Mouse (Mus musculus) hindbrain, embryonic 12.5 days (tissue): Measurements from ENCODE around the gene Tox4. TPM values are rescaled to one million over a fixed set of nuclear protein-coding genes. Genes with fewer than 3 reads are reported as not detected.

Experiments
- ATAC-seq: fragments of 200-750 bp; cut with Nextera tagmentation; 2 replicates; pipeline ENCODE4 v1.8.0; 2017; ENCODE audit warnings: moderate TSS enrichment; ENCODE audit not compliant: low FRiP score
- H3K27ac ChIP-seq: fragments of 300-500 bp; sonication (generic); 2 replicates; pipeline ENCODE4 v1.5.1; 2016; ENCODE audit warnings: mild to moderate bottlenecking
- H3K27me3 ChIP-seq: fragments of 300-500 bp; sonication (generic); 2 replicates; pipeline ENCODE4 v1.6.1; 2016; ENCODE audit warnings: mild to moderate bottlenecking
- H3K36me3 ChIP-seq: fragments of 300-500 bp; sonication (generic); 2 replicates; pipeline ENCODE4 v1.6.1; 2016; ENCODE audit warnings: mild to moderate bottlenecking
- H3K4me1 ChIP-seq: fragments of 300-500 bp; sonication (generic); 2 replicates; pipeline ENCODE4 v1.6.1; 2016
- H3K4me2 ChIP-seq: fragments of 300-500 bp; sonication (generic); replicated peaks from 2 replicates; pipeline ENCODE4 v1.6.1; 2016; ENCODE audit warnings: mild to moderate bottlenecking
- H3K4me3 ChIP-seq: fragments of 300-500 bp; sonication (generic); 2 replicates; pipeline ENCODE4 v1.5.1; 2016; ENCODE audit warnings: mild to moderate bottlenecking
- H3K9ac ChIP-seq: fragments of 300-500 bp; sonication (generic); 2 replicates; pipeline ENCODE4 v1.6.1; 2016; ENCODE audit warnings: mild to moderate bottlenecking, moderate library complexity
- H3K9me3 ChIP-seq: fragments of 300-500 bp; sonication (generic); replicated peaks from 2 replicates; pipeline ENCODE4 v1.6.1; 2016; ENCODE audit warnings: mild to moderate bottlenecking
- WGBS: fragments of 180-500 bp; shearing (Covaris S2); methylation state at CpG from one replicate; pipeline ENCODE4 v1.1.7; 2016; 5-methylcytosine and 5-hydroxymethylcytosine counted together
- polyA plus RNA-seq: library from polyadenylated mRNA; unstranded; fragments of >200 nt; fragmentation: Nextera tagmentation; extraction: Ambion mirVana; gene quantifications from 2 replicates; pipeline ENCODE4 v1.2.1, GENCODE M21; 2016

Gene Tox4
- 51.1 and 57.3 TPM in 2 replicates for polyA plus RNA-seq

DNA sequence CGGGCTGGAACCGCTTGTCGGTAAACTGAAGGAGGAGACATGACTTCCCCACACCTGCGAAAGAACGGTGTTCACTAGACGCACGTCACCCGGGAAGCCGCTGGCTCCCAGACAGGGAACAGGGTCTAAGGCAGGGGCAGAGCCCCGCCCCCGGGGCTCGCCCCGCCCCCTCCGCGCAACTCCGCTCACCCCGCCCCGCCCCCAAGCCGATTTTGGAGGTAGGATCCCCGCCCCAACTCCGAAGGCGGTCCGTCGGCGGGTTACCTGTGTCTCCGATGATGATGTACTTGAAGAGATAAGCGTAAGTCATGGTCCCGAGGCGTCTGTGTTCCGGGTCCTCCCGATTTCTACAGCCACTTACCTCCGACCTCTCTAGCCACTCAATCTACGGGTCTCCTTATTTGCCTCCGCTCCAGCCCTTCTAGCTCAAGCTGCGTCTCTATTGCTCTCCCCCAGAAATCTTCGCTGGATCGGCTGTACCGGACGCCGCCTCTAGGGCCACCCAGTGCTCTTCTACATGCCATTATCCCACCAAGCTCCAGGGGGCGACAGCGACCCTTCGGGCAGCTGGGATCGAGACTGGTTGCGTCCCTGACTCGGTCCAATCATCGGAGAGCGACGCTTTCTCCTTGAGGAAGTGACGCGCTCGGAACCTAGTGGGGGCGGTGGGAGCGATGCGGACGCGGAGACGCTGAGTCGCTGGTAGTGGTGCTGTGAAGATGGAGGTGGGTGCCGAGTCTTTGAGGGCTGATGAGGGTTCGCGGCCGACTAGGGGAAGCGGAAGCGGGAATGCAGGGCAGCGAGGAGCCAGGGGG lies at the start of gene Tox4, which contains the start of gene Rab2b:
Gene Tox4, plus strand, starts transcription at position 215 of the 815 bp plus-strand sequence.
Gene Rab2b, minus strand, starts transcription at position 614 of the 815 bp plus-strand sequence.
- Histone ChIP-seq H3K27me3 (no peaks in the 10 kb centered on the region), H3K4me2 (peak within 1 kb of the TSS; percentile 71), H3K4me1 (peaks cover 8% of the 10 kb centered on the region), H3K27ac (peak within 1 kb of the TSS; percentile 85), H3K4me3 (peak within 1 kb of the TSS; percentile 90), H3K36me3 (peaks cover 11% of the 10 kb centered on the region; the same call in 1 of the 2 replicates), H3K9ac (peak within 1 kb of the TSS; percentile 88), H3K9me3 (no peaks in the 10 kb centered on the region)
- WGBS = under 1% methylated on average over 64 of the region's 66 CpGs
- ATAC-seq = peak; percentile 99

GRCm38 (mm10) chr14:52232249-52232648 lies 46.7 kb upstream of the Tox4 start:
- H3K9me3 ChIP-seq = no peaks in the 10 kb centered on the region
- no peak overlapping the region for H3K4me2 ChIP-seq
- no peaks in the 10 kb centered on the region for H3K27me3 ChIP-seq
- peaks cover 91% of the 10 kb centered on the region for H3K36me3 ChIP-seq
- H3K4me3 ChIP-seq = no peak overlapping the region
- 85% methylated on average over 6 of the region's 6 CpGs for WGBS
- no peak for ATAC-seq
- H3K27ac ChIP-seq = no peak overlapping the region
- no peak overlapping the region for H3K9ac ChIP-seq
- no peaks in the 10 kb centered on the region for H3K4me1 ChIP-seq

DNA sequence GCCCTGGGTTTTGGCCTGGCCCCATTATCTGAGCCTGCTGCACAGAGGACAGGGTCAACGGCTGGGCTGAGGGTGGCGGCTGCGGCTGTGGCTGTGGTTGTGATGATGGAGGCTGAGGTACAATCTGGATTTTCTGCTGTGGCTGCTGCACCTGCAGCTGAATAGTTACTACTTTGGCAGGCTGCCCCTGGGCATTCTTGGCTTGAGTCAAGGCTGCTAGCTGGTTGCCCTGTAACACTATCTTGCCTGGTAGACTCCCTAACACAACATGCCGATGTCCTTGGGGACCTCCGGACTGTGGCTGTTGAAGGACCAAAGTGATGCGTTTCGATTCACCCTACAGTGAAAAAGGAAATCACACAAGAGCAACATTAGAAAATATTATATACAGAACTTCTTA lies 43.8 kb upstream of the Tox4 start:
- Histone ChIP-seq H3K9me3 (no peaks in the 10 kb centered on the region), H3K36me3 (peaks cover 69% of the 10 kb centered on the region), H3K9ac (no peak overlapping the region), H3K4me1 (no peaks in the 10 kb centered on the region), H3K4me3 (no peak overlapping the region), H3K4me2 (no peak overlapping the region), H3K27ac (no peak overlapping the region), H3K27me3 (no peaks in the 10 kb centered on the region)
- 95% methylated on average over 7 of the region's 7 CpGs for WGBS
- ATAC-seq = no peak

- H3K4me1 ChIP-seq = no peaks in the 10 kb centered on the region
- peaks cover 61% of the 10 kb centered on the region for H3K36me3 ChIP-seq
- ATAC-seq = no peak
- no peak overlapping the region for H3K4me3 ChIP-seq
- WGBS = 94% methylated on average over 1 of the region's 1 CpGs
- no peak overlapping the region for H3K27ac ChIP-seq
- no peaks in the 10 kb centered on the region for H3K27me3 ChIP-seq
- no peak overlapping the region for H3K9ac ChIP-seq
- H3K4me2 ChIP-seq = no peak overlapping the region
- H3K9me3 ChIP-seq = no peaks in the 10 kb centered on the region
Measured at GRCm38 (mm10) chr14:52236216-52236615, 42.7 kb upstream of the Tox4 start.

DNA sequence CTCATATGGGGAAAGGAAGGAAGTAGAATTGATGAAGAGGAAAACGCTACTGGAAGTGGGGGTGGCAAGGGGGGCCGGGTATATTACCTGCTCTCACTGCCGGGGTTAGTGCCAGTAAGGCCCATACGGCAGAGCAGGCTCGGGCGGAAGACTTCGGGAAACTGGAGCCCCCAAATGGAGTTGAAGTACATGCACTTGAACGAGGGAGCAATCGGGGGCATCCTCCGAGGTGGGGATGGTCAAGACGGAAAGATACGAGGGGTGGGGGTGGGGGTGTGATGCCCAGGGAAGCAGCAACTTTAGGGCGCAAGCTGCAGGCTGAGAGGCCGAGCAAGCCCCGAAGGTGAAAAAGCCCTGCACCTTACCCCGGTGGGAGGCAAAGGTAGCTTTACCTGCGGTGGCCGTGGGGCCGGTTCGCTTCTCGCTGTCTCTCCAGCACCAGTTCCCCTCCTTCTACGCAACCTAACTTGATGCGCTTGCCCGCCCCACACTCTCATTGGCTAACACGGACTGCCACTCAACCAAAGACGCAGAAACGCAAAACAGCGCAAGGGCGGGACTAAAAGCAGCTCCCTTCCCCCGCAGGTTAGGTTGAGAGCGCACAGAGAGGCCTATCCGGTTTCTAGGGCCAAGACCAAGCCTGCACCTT lies 34.8 kb upstream of the Tox4 start:
- peak overlapping the region; percentile 79 for H3K9ac ChIP-seq
- H3K36me3 ChIP-seq = 0 out of 2 replicates have a peak, but pooled peaks cover 3% of the 10 kb centered on the region
- H3K9me3 ChIP-seq = no peaks in the 10 kb centered on the region
- H3K4me1 ChIP-seq = peaks cover 14% of the 10 kb centered on the region
- H3K4me3 ChIP-seq = peak overlapping the region; percentile 69
- H3K27me3 ChIP-seq = no peaks in the 10 kb centered on the region
- peak overlapping the region; percentile 62 for H3K27ac ChIP-seq
- H3K4me2 ChIP-seq = peak overlapping the region; percentile 87
- ATAC-seq = peak; percentile 100
- 0% methylated on average over 32 of the region's 32 CpGs for WGBS

GRCm38 (mm10) chr14:52244690-52245042 lies 34.3 kb upstream of the Tox4 start:
- peaks cover 14% of the 10 kb centered on the region for H3K4me1 ChIP-seq
- peak overlapping the region; percentile 62 for H3K27ac ChIP-seq
- no peaks in the 10 kb centered on the region for H3K9me3 ChIP-seq
- H3K4me2 ChIP-seq = peak overlapping the region; percentile 87
- ATAC-seq = peak; percentile 83
- H3K36me3 ChIP-seq = 0 out of 2 replicates have a peak, but pooled peaks cover 3% of the 10 kb centered on the region
- peak overlapping the region; percentile 69 for H3K4me3 ChIP-seq
- WGBS = 10% methylated on average over 7 of the region's 7 CpGs
- H3K9ac ChIP-seq = peak overlapping the region; percentile 79
- H3K27me3 ChIP-seq = no peaks in the 10 kb centered on the region

DNA sequence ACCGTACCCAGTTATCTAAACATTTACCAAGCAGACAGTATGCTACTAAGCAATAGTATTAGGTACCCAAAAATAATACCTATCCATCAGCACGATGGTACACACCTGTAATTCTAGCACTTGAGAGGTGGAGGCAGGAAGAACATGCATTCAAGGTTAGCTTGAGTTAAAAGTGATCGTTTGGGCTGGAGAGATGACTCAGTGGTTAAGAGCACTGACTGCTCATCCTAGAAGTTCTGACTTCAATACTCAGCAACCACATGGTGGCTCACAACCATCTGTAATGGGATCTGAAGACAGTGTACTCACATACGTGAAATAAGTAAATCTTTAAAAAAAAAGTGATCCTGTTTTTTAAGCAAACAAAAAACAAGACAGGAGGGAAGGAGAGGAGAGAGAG lies 32.8 kb upstream of the Tox4 start:
- Histone ChIP-seq H3K36me3 (no peaks in the 10 kb centered on the region), H3K9me3 (no peaks in the 10 kb centered on the region), H3K4me3 (no peak overlapping the region), H3K9ac (no peak overlapping the region), H3K27ac (no peak overlapping the region), H3K27me3 (no peaks in the 10 kb centered on the region), H3K4me1 (peaks cover 14% of the 10 kb centered on the region), H3K4me2 (no peak overlapping the region)
- no peak for ATAC-seq
- WGBS = 86% methylated on average over 4 of the region's 4 CpGs

- ATAC-seq = no peak
- WGBS = 9% methylated on average over 18 of the region's 18 CpGs
- Histone ChIP-seq H3K9ac (peak overlapping the region; percentile 77), H3K27ac (peak overlapping the region; percentile 93), H3K27me3 (no peaks in the 10 kb centered on the region), H3K4me3 (peak overlapping the region; percentile 72), H3K9me3 (no peaks in the 10 kb centered on the region), H3K4me2 (peak overlapping the region; percentile 78), H3K4me1 (peaks cover 13% of the 10 kb centered on the region), H3K36me3 (0 out of 2 replicates have a peak, but pooled peaks cover 5% of the 10 kb centered on the region)
Measured at GRCm38 (mm10) chr14:52256311-52257175, 22.4 kb upstream of the Tox4 start.

DNA sequence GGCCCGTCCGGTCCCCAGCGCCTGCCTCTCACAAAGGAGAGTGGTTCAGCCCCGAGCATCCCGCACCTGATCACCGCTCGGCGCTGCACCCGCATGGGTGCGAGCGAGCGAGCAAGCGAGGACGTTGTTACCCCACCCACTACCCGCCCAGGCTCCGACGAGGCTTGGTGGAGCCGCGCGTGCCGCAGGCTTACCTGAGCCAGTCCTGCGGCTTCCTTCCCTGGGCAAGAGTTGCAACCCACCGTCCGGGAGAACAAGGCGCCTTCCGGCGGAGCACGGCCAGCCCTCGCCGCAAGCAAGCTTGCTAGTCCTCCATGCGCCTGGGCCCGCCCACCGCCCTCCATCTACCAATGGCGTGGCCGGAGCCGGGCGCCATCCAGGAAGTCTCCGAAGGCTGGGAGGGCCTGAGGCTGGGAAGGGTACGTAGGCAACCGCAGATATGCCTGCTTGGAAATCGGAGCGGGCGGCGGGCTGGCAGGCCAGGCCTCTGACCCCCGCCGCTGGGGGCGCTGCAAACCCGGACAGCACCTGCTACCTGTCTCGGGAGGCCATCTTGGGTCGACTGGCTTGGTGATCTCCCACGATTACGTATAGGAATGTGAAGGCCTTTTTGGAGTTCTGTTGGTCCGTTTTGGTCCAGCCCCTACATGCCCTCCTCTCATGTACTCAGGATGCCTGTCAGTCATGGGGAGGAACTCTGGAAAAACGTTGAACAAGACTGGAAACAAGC lies 21.3 kb upstream of the Tox4 start, which contains the start of gene Chd8:
Gene Chd8, minus strand, starts transcription at position 297 of the 730 bp plus-strand sequence.
- H3K4me2 ChIP-seq = peak within 1 kb of the TSS; percentile 78
- peaks cover 10% of the 10 kb centered on the region for H3K36me3 ChIP-seq
- peak; percentile 100 for ATAC-seq

DNA sequence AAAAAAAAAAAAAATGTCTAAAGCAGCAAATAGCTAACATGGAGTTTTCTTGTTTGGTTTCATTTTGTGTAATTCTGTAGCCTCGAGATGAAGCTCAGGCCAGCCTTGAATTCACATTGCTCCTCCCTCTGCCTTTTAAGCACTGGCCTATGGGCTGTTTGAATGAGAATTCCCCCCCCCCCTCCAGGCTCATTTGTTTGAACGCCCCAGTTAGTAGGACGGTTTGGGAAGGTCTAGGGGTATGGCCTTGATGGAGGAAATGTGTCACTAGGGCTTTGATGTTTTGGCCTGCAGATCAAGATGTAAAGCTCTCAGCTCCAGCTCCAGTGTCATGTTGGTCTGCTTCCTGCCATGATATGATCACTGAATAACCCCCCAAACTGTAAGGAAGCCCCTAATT lies 6.2 kb upstream of the Tox4 start:
- H3K4me3 ChIP-seq = no peak overlapping the region
- no peak for ATAC-seq
- no peak overlapping the region for H3K4me2 ChIP-seq
- H3K4me1 ChIP-seq = no peaks in the 10 kb centered on the region
- H3K27me3 ChIP-seq = no peaks in the 10 kb centered on the region
- H3K9me3 ChIP-seq = no peaks in the 10 kb centered on the region
- H3K27ac ChIP-seq = no peak overlapping the region
- no peak overlapping the region for H3K9ac ChIP-seq
- WGBS = 69% methylated on average over 3 of the region's 3 CpGs
- H3K36me3 ChIP-seq = peaks cover 36% of the 10 kb centered on the region

More for the DNA sequence above, 21.3 kb upstream of the Tox4 start, which contains the start of gene Chd8:
- peaks cover 13% of the 10 kb centered on the region for H3K4me1 ChIP-seq
- peak within 1 kb of the TSS; percentile 93 for H3K27ac ChIP-seq
- H3K27me3 ChIP-seq = no peaks in the 10 kb centered on the region
- H3K9me3 ChIP-seq = no peaks in the 10 kb centered on the region
- H3K4me3 ChIP-seq = peak within 1 kb of the TSS; percentile 72
- under 1% methylated on average over 54 of the region's 54 CpGs for WGBS
- H3K9ac ChIP-seq = peak within 1 kb of the TSS; percentile 77

- Histone ChIP-seq H3K4me2 (no peak overlapping the region), H3K27me3 (no peaks in the 10 kb centered on the region), H3K4me1 (peaks cover 8% of the 10 kb centered on the region), H3K27ac (no peak overlapping the region), H3K4me3 (no peak overlapping the region), H3K9me3 (no peaks in the 10 kb centered on the region), H3K36me3 (peaks cover 17% of the 10 kb centered on the region; the same call in 1 of the 2 replicates), H3K9ac (no peak overlapping the region)
- ATAC-seq = no peak
- 92% methylated on average over 4 of the region's 4 CpGs for WGBS
Measured at GRCm38 (mm10) chr14:52277210-52277609, 1.7 kb upstream of the Tox4 start.
